Mouse (Mus musculus) stomach, postnatal 0 days (tissue): ENCODE measurements at regions not wholly inside any gene's neighbourhood (a gene's known extent, or its start where the extent isn't known, plus 50 kb on each side); places are given as distances from the start of the nearest gene placed in this dataset.

Source experiments
- CTCF ChIP-seq: IDR thresholded peaks from 2 replicates; pipeline ENCODE4 v1.5.1; 2016; ENCODE audit warnings: antibody characterized with exemption, low read depth, mild to moderate bottlenecking, moderate library complexity
- EP300 ChIP-seq: optimal IDR thresholded peaks from 2 replicates; pipeline ENCODE3; 2016; ENCODE audit warnings: antibody characterized with exemption

DNA sequence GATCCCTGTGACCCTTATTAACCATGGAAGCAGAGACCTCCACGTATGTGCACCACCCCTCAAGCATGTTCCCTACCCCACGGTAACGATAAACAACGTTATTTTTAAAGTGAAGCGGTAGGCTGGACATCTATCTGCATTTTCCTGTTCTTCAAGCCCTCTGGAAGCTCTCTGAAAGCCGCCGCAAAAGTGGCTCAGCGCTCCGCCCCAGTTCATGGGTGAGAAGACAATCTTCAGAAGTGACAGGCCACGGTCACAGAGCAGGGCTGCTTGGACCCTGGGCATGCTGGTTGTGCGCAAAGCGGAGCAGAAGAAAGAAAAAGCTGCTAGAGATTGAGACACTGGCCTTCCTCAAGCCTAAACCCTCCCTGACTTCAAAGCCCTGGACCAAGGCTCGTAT is 90.5 kb downstream of the Zfp36l2 start:
- TF ChIP-seq CTCF (no peak), EP300 (no peak)
